Mouse (Mus musculus) hindbrain, embryonic 12.5 days (tissue): ENCODE results near the gene Pla2g6. TPM values are rescaled to one million over a fixed set of nuclear protein-coding genes. Genes with fewer than 3 reads are reported as not detected.

ENCODE experiments used
- ATAC-seq: fragments of 200-750 bp; cut with Nextera tagmentation; 2 replicates; pipeline ENCODE4 v1.8.0; 2017; ENCODE audit warnings: moderate TSS enrichment; ENCODE audit not compliant: low FRiP score
- H3K27ac ChIP-seq: fragments of 300-500 bp; sonication (generic); 2 replicates; pipeline ENCODE4 v1.5.1; 2016; ENCODE audit warnings: mild to moderate bottlenecking
- H3K27me3 ChIP-seq: fragments of 300-500 bp; sonication (generic); 2 replicates; pipeline ENCODE4 v1.6.1; 2016; ENCODE audit warnings: mild to moderate bottlenecking
- H3K36me3 ChIP-seq: fragments of 300-500 bp; sonication (generic); 2 replicates; pipeline ENCODE4 v1.6.1; 2016; ENCODE audit warnings: mild to moderate bottlenecking
- H3K4me1 ChIP-seq: fragments of 300-500 bp; sonication (generic); 2 replicates; pipeline ENCODE4 v1.6.1; 2016
- H3K4me2 ChIP-seq: fragments of 300-500 bp; sonication (generic); replicated peaks from 2 replicates; pipeline ENCODE4 v1.6.1; 2016; ENCODE audit warnings: mild to moderate bottlenecking
- H3K4me3 ChIP-seq: fragments of 300-500 bp; sonication (generic); 2 replicates; pipeline ENCODE4 v1.5.1; 2016; ENCODE audit warnings: mild to moderate bottlenecking
- H3K9ac ChIP-seq: fragments of 300-500 bp; sonication (generic); 2 replicates; pipeline ENCODE4 v1.6.1; 2016; ENCODE audit warnings: mild to moderate bottlenecking, moderate library complexity
- H3K9me3 ChIP-seq: fragments of 300-500 bp; sonication (generic); replicated peaks from 2 replicates; pipeline ENCODE4 v1.6.1; 2016; ENCODE audit warnings: mild to moderate bottlenecking
- WGBS: fragments of 180-500 bp; shearing (Covaris S2); methylation state at CpG from one replicate; pipeline ENCODE4 v1.1.7; 2016; 5-methylcytosine and 5-hydroxymethylcytosine counted together
- polyA plus RNA-seq: library from polyadenylated mRNA; unstranded; fragments of >200 nt; fragmentation: Nextera tagmentation; extraction: Ambion mirVana; gene quantifications from 2 replicates; pipeline ENCODE4 v1.2.1, GENCODE M21; 2016

Pla2g6 gene
- polyA plus RNA-seq, 1 experiment from 2014 or later = 36.5 TPM

DNA sequence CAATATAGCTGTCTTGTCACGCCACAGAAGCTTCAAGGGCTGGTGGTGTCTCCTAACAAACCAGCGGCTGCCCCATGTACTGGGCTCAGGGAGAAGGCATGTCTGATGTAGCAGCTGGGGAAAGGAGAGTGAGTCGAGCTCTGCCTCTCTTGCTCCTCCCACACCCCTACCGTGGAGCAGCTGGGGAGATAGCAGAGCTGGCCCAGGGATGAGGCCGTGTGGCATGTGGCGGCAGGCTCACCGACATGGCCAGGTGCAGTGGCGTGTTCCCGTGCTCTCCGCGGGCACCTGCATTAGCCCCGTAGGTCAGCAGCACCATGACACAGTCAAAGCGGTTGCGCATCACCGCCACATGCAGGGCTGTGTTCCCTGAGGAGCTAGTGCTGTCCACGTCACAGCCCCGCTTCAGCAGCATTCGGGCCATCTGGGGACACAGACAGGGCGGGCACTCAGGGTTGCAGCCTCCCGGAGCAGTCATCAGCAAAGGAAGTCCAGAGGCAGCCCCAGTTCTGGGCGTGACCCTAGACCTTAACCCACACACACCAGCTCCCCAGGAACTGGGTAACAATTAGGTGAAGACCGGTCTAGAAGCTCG, 22.1 kb downstream of the Pla2g6 start:
- H3K36me3 ChIP-seq = peaks cover 39% of the 10 kb centered on the region

DNA sequence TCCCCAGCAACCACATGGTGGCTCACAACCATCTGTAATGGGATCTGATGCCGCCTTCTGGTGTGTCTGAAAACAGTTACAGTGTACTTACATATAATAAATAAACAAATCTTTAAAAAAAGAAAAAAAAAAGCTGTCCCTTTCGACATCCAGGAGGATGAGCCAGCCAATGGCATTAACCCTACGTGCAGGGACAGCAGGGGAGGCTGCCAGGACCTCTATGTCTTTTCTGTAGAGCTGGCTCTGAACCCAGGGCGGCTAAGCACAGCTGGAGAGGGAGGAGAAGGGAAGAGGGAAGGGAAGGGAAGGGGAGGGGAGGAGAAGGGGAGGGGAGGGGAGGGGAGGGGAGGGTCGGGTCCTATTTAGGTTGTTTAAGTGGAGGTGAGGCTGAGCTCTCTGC, 23.4 kb downstream of the Pla2g6 start:
- 70% methylated on average over 4 of the region's 5 CpGs for WGBS
- Histone ChIP-seq H3K27me3 (no peaks in the 10 kb centered on the region), H3K27ac (no peak overlapping the region), H3K36me3 (peaks cover 35% of the 10 kb centered on the region), H3K4me3 (no peak overlapping the region), H3K9me3 (no peaks in the 10 kb centered on the region), H3K4me2 (no peak overlapping the region), H3K4me1 (no peaks in the 10 kb centered on the region), H3K9ac (no peak overlapping the region)
- no peak for ATAC-seq

More for the DNA sequence above, 22.1 kb downstream of the Pla2g6 start:
- no peaks in the 10 kb centered on the region for H3K9me3 ChIP-seq
- no peak overlapping the region for H3K9ac ChIP-seq
- no peak overlapping the region for H3K27ac ChIP-seq
- no peaks in the 10 kb centered on the region for H3K4me1 ChIP-seq
- ATAC-seq = peak; percentile 29; the same call in 1 of the 2 replicates
- H3K4me3 ChIP-seq = no peak overlapping the region
- 78% methylated on average over 23 of the region's 23 CpGs for WGBS
- no peak overlapping the region for H3K4me2 ChIP-seq
- H3K27me3 ChIP-seq = no peaks in the 10 kb centered on the region

DNA sequence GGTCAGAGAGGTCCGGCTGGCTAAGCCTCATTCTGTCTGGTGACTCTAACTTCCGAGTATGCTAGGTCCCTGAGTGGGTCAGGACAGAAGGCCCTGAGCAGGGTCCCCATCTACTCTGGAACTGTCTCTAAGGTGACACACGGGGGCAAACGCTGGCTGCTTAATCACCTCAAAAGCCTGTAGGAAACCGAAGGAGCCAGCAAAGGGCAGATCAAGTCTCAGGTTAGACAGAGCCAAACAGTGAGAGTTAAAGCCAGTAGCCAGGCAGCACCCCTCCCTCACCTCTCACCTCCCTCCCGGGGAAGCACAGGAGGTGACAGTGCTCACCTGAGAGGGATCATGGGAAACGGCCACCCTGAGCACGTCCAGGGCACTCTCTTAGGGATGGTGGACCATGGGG, 24.5 kb downstream of the Pla2g6 start:
- no peak for ATAC-seq
- Histone ChIP-seq H3K36me3 (peaks cover 34% of the 10 kb centered on the region), H3K4me1 (no peaks in the 10 kb centered on the region), H3K4me2 (no peak overlapping the region), H3K27me3 (no peaks in the 10 kb centered on the region), H3K9ac (no peak overlapping the region), H3K4me3 (no peak overlapping the region), H3K27ac (no peak overlapping the region), H3K9me3 (no peaks in the 10 kb centered on the region)
- WGBS = 88% methylated on average over 8 of the region's 8 CpGs

DNA sequence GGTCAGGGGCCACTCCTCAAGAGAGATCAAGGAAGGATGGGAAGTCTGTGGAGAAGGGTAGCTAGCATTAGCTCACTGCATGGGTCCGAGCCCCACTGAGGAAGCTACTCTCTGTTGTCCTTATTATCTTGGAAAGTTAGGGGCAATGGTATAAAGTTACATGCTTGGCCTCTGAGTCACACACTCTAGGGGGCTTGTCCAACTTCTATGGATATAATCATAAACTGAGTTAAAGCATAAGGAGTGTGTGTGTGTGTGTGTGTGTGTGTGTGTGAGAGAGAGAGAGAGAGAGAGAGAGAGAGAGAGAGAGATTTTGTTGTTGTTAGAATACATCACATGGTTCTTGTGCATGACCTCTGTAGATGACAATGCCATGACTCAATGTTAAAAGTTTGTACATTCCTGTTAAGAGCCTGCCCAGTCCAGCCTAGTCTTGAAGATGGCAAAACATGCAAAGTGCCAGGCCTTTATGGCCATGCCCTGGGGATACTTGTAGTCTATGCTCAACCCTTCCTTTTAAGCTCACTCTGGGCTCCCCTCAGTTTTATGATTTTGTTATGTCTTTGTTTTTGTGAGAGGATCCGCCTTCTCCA, 28.5 kb downstream of the Pla2g6 start:
- H3K27me3 ChIP-seq = no peaks in the 10 kb centered on the region
- no peaks in the 10 kb centered on the region for H3K9me3 ChIP-seq
- WGBS = 79% methylated on average over 2 of the region's 2 CpGs
- H3K36me3 ChIP-seq = peaks cover 7% of the 10 kb centered on the region; the same call in 1 of the 2 replicates
- ATAC-seq = no peak
- H3K9ac ChIP-seq = no peak overlapping the region
- H3K4me1 ChIP-seq = no peaks in the 10 kb centered on the region
- H3K4me3 ChIP-seq = no peak overlapping the region
- no peak overlapping the region for H3K4me2 ChIP-seq
- no peak overlapping the region for H3K27ac ChIP-seq

DNA sequence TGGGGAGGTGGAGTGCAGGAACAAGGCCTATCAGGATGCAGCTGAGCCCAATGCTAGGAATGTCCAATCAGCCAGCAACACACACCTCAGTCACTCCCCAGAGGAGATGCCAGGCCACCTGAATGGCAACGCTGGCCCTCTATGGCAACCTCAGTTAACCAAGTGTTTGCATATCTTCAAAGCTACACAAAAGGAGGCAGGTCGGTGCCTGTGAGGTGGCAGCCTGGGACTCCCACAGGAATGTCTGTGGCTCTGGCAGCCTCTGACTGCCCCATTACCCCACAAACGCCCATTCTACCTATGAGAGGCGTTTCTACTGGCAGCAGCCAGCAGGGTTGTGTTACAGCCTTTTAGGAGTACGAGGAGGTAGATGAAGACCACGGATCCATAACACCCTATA, 29.6 kb downstream of the Pla2g6 start:
- Histone ChIP-seq H3K4me1 (no peaks in the 10 kb centered on the region), H3K27ac (no peak overlapping the region), H3K36me3 (peaks cover 7% of the 10 kb centered on the region; the same call in 1 of the 2 replicates), H3K9ac (no peak overlapping the region), H3K9me3 (no peaks in the 10 kb centered on the region), H3K4me3 (no peak overlapping the region), H3K4me2 (no peak overlapping the region), H3K27me3 (no peaks in the 10 kb centered on the region)
- ATAC-seq = no peak
- whole genome bisulfite sequencing = 79% methylated on average over 6 of the region's 6 CpGs

DNA sequence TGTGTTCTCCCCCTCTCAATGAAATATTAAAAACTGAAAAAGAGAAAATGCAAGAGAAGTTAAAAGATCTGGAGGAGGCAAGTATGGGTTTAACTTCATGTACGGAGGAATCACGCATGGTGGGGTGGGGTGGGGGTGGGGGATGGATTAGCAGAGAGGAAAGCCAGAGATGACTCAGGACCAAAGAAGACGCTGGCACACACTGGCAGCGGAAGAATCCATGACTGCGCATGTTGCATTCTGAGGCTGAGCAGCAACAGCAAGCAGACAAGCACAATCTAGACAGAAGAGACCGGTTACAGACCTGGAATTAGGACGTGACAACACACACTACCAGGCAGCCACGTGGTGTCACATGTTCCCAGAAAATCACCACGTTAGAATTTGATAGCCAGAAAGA, 35.4 kb downstream of the Pla2g6 start:
- H3K27me3 ChIP-seq = no peaks in the 10 kb centered on the region
- ATAC-seq = no peak

DNA sequence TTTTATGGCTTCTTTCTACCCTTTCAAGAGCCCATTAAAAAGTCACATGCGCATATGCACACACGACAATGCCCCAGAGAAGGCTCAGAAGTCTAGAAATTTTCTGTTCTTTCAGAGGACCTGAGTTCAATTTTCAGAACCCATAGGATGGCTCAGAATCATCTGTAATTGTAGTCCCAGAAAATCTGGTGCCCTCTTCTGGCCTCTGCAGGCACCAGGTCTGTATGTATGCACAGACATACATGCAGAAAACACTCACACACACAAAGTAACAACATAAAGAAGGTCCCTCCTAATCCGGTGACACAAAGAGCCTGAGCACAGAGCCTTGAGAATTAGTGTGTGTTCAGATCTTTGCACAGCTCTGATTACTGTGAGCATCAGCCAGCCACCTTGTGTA, 37.9 kb downstream of the Pla2g6 start:
- H3K4me2 ChIP-seq = no peak overlapping the region
- H3K36me3 ChIP-seq = peaks cover 18% of the 10 kb centered on the region; the same call in 1 of the 2 replicates
- 82% methylated on average over 3 of the region's 3 CpGs for WGBS
- H3K9me3 ChIP-seq = no peaks in the 10 kb centered on the region
- no peak overlapping the region for H3K9ac ChIP-seq
- H3K4me1 ChIP-seq = no peaks in the 10 kb centered on the region
- H3K27me3 ChIP-seq = no peaks in the 10 kb centered on the region
- no peak for ATAC-seq
- H3K4me3 ChIP-seq = no peak overlapping the region
- no peak overlapping the region for H3K27ac ChIP-seq

More for the DNA sequence above, 35.4 kb downstream of the Pla2g6 start:
- H3K9me3 ChIP-seq = no peaks in the 10 kb centered on the region
- H3K27ac ChIP-seq = no peak overlapping the region
- H3K36me3 ChIP-seq = peaks cover 9% of the 10 kb centered on the region; the same call in 1 of the 2 replicates
- 90% methylated on average over 9 of the region's 9 CpGs for WGBS
- H3K4me3 ChIP-seq = no peak overlapping the region
- no peak overlapping the region for H3K4me2 ChIP-seq
- no peaks in the 10 kb centered on the region for H3K4me1 ChIP-seq
- H3K9ac ChIP-seq = no peak overlapping the region

DNA sequence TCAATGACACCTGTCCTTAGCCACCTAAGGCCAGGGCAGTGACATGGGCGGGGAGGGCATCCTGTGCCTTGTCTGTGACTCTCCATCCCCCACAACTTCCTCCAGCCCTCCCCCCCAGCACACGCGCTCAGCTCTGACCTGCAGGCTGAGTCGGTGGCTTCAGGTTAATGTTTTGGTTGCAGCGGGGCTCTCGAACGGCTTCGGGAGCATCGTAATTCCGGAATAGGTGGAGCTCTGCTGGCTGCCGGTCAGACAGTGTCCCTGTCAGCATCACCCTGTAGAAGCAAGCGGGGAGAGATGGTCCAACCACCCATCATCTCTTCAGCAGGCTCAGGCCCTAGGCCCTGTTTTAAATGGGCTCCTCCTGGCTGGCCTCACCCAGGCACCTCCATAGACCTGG, 38.7 kb downstream of the Pla2g6 start:
- H3K36me3 ChIP-seq = peaks cover 18% of the 10 kb centered on the region; the same call in 1 of the 2 replicates
- no peaks in the 10 kb centered on the region for H3K9me3 ChIP-seq
- no peak overlapping the region for H3K27ac ChIP-seq
- H3K9ac ChIP-seq = no peak overlapping the region
- no peak overlapping the region for H3K4me2 ChIP-seq
- 89% methylated on average over 11 of the region's 12 CpGs for WGBS
- H3K27me3 ChIP-seq = no peaks in the 10 kb centered on the region
- no peak overlapping the region for H3K4me3 ChIP-seq
- H3K4me1 ChIP-seq = no peaks in the 10 kb centered on the region
- no peak for ATAC-seq

DNA sequence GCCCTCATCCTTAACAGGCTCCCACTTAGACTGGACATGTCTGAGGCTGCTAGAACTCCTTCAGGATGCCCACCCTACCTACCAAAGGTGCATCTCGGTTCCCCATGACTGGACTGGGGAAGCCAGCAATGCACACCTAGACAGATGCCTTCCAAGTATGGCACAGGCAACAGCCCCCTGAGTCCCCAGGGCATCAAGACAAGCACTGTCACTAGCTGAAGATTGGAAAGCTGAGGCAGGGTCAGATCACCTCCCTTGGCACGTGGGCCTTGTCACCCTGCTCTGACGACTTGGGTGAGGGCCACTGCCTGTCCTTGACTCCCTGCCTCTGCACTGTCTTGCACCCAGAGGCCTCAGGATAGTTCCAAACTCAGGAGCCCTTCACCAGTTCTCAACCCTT, 39.8 kb downstream of the Pla2g6 start:
- Histone ChIP-seq H3K27me3 (no peaks in the 10 kb centered on the region), H3K4me2 (no peak overlapping the region), H3K4me3 (no peak overlapping the region), H3K4me1 (no peaks in the 10 kb centered on the region), H3K36me3 (peaks cover 18% of the 10 kb centered on the region; the same call in 1 of the 2 replicates), H3K9ac (no peak overlapping the region), H3K27ac (no peak overlapping the region), H3K9me3 (no peaks in the 10 kb centered on the region)
- no peak for ATAC-seq
- 83% methylated on average over 3 of the region's 3 CpGs for WGBS

DNA sequence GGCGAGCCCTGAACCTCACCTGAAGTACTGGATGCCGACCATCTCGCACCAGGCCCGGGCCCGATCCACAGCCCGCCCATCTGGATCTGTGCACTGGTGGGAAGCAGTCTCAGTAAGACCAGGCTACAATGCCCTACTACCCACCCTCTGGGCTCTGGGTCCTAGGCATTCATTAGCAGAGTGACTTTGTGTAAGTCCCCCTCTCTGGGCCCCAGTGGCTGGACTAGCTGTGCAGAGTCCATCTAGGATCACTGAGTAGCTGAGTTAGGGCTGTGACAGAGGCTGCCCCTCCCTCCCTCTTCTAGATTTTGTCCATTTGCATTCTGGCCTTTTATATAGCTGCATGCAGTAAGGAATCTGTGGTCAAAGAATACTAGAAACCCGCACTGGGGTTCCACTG, 41.1 kb downstream of the Pla2g6 start:
- Histone ChIP-seq H3K4me3 (no peak overlapping the region), H3K4me1 (no peaks in the 10 kb centered on the region), H3K4me2 (no peak overlapping the region), H3K9me3 (no peaks in the 10 kb centered on the region), H3K9ac (no peak overlapping the region), H3K36me3 (peaks cover 18% of the 10 kb centered on the region; the same call in 1 of the 2 replicates), H3K27me3 (no peaks in the 10 kb centered on the region), H3K27ac (no peak overlapping the region)
- ATAC-seq = no peak
- 83% methylated on average over 7 of the region's 7 CpGs for WGBS

DNA sequence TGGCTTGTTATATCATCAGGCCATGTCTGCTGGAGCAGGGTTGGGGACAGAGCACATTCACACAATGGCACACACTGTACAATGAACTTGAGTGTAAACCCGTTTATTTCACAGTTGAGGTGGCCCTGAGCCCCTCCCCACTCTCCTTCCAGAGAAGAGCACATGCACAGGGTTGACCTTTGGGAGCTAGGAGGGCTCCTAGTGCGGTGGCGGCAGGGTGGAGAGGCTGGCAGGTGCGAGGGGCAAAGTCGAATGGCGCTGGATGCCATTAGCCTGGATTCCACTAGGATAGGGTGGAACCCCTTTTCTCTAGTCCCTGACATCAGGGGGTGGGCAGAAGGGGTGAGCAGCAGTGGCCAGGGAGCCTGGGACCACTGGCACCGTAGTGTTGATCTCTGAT, 42.0 kb downstream of the Pla2g6 start:
- Histone ChIP-seq H3K27ac (no peak overlapping the region), H3K9ac (no peak overlapping the region), H3K4me3 (no peak overlapping the region), H3K9me3 (no peaks in the 10 kb centered on the region), H3K27me3 (no peaks in the 10 kb centered on the region), H3K4me1 (no peaks in the 10 kb centered on the region), H3K4me2 (no peak overlapping the region), H3K36me3 (peaks cover 18% of the 10 kb centered on the region; the same call in 1 of the 2 replicates)
- no peak for ATAC-seq
- WGBS = 88% methylated on average over 7 of the region's 7 CpGs

DNA sequence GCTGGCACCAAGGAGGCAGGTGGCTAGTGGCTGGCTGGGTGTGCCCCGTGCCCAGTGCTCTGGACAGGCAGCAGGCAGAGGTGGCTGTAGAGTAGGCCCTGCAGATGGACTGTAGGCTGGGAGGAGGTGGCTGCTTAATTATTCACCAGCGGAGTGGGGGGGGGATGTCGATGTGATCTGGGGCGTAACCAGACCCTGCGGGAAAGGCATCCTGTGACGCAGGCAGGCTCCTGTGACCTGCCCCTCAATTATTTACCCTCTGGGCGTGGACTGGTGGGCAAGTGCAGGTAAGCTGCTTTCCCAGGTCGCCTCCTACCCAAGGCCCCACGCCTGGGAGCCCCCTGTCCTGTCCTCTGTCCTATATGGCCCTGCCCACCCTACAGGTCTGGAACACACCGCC, 42.8 kb downstream of the Pla2g6 start, which contains the start of gene Baiap2l2:
Gene Baiap2l2, minus strand, starts transcription at position 139 of the 400 bp plus-strand sequence.
- Histone ChIP-seq H3K36me3 (peaks cover 18% of the 10 kb centered on the region; the same call in 1 of the 2 replicates), H3K4me3 (no peak within 1 kb of the TSS), H3K27me3 (no peaks in the 10 kb centered on the region), H3K4me2 (no peak within 1 kb of the TSS), H3K9ac (no peak within 1 kb of the TSS), H3K9me3 (no peaks in the 10 kb centered on the region), H3K4me1 (no peaks in the 10 kb centered on the region), H3K27ac (no peak within 1 kb of the TSS)
- 66% methylated on average over 10 of the region's 10 CpGs for whole genome bisulfite sequencing
- no peak for ATAC-seq

DNA sequence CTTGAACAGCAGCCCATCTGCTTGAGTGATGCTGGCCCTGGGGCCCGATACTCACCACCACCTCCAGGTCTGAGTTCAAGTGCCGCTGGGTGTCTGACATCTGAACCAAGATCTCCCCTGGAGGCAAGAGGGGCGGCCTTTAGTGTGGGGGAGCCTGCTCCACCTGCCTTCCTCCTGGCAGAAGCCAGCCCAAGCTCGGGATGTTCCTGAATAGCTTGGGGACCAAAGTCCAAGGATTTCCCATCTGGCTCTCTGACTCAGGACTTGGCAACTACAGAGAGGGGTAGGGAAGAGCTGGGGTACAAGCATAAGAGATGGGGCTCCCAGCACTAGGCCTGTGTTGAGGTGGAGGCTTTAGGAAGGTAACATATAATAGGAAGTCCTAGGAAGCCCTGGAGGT, 44.8 kb downstream of the Pla2g6 start:
- no peak for ATAC-seq
- no peak overlapping the region for H3K4me2 ChIP-seq
- 87% methylated on average over 4 of the region's 4 CpGs for WGBS

More for the DNA sequence above, 44.8 kb downstream of the Pla2g6 start:
- no peaks in the 10 kb centered on the region for H3K4me1 ChIP-seq
- no peaks in the 10 kb centered on the region for H3K9me3 ChIP-seq
- H3K27ac ChIP-seq = no peak overlapping the region
- peaks cover 11% of the 10 kb centered on the region; the same call in 1 of the 2 replicates for H3K36me3 ChIP-seq
- H3K9ac ChIP-seq = no peak overlapping the region
- no peak overlapping the region for H3K4me3 ChIP-seq
- H3K27me3 ChIP-seq = no peaks in the 10 kb centered on the region
